Mouse (Mus musculus) left cerebral cortex, adult 2 months (tissue): ENCODE data around the gene Dysf. TPM values are rescaled to one million over a fixed set of nuclear protein-coding genes. Genes with fewer than 3 reads are reported as not detected.
A peak's percentile ranks its signal among the peaks of the same experiment; 100 is the strongest.

Experiments
- DNase-seq, 2 experiments: peaks; one replicate each; pipeline ENCODE4 v3.0.0; 2021 to 2022; ENCODE audit warnings: low spot score in 2 of 2, mixed read lengths in 1 of 2; ENCODE audit errors: extremely low spot score in 1 of 2
- H3K27ac ChIP-seq: fragments of 200-600 bp; 2 replicates; pipeline ENCODE4 v1.8.1; 2022
- H3K4me3 ChIP-seq: fragments of 200-600 bp; 2 replicates; pipeline ENCODE4 v1.8.1; 2022
- CTCF ChIP-seq: fragments of 200-600 bp; IDR thresholded peaks from 2 replicates; pipeline ENCODE4 v1.8.1; 2022; ENCODE audit warnings: antibody characterized with exemption, mild to moderate bottlenecking, moderate library complexity
- intact Hi-C: fragments of 180-260 bp; cut with DNase I; formaldehyde crosslinking; loops from one replicate; pipeline ENCODE4 v1.15.1; 2025
- total RNA-seq, 2 experiments: library from RNA; stranded (reverse); gene quantifications; 2 replicates each; pipeline ENCODE4 v1.2.3; 2021

Gene Dysf
- total RNA-seq, 2 experiments from 2014 or later: 3.5 to 5.8 TPM

DNA sequence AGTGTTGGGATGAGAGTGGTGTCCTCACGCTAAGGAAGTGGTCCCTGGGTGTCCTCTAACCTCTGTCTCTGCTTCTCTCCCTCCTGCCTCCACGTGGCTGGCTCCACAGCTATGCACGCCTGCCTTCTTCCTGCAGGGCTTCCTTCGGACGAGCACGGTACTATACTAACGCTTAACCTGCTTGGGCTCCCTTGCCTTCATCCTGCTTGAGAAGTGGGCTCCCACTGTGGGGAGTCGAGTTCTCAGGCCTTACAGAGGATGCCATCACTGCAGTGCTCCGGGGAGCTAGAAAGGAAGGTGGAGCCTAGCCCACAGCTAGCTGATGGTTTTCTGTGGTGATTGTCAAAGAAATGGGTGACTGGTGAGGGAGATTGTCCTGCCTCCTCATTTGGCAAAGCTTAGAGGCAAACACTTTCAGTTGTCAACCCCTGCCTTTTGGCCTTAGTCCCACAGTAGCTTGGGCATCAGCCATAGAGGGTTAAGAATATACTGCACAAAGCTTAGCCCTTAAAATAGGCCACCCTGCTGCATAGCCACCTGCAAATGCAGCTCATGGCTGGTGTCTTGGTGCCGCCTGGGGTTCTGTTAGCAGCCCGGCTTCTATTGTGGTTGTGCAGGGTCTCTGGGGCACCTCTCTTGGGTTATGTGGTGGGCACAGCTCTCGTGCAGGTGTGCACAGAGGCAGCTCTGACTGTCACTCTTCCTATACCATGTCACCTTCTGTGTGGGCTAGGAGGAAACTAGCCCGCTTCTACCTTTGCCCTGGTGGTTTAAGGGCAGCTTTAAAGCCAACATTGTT lies 139.0 kb downstream of the Dysf start:
- intact Hi-C loops: no loop called here
- no peak overlapping the region for H3K27ac ChIP-seq
- H3K4me3 ChIP-seq: no peak overlapping the region
- TF ChIP-seq CTCF: no peak
- DNase-seq: no peak

GRCm38 (mm10) chr6:84148470-84148869 lies 140.1 kb downstream of the Dysf start:
- DNase-seq: no peak
- intact Hi-C loops: no loop called here
- Histone ChIP-seq H3K27ac (no peak overlapping the region), H3K4me3 (no peak overlapping the region)
- TF ChIP-seq CTCF: peak; percentile 58

- H3K27ac ChIP-seq: no peak overlapping the region
- no peak for TF ChIP-seq CTCF
- DNase-seq: no peak
- intact Hi-C loops: no loop called here
- H3K4me3 ChIP-seq: no peak overlapping the region
Observed at GRCm38 (mm10) chr6:84154508-84154907, 146.1 kb downstream of the Dysf start.

GRCm38 (mm10) chr6:84155765-84156164 lies 147.4 kb downstream of the Dysf start:
- no peak for TF ChIP-seq CTCF
- intact Hi-C loops: no loop called here
- no peak for DNase-seq
- Histone ChIP-seq H3K4me3 (no peak overlapping the region), H3K27ac (no peak overlapping the region)

GRCm38 (mm10) chr6:84156481-84157025 lies 148.2 kb downstream of the Dysf start:
- intact Hi-C loops: no loop called here
- DNase-seq: no peak
- TF ChIP-seq CTCF: no peak
- H3K4me3 ChIP-seq: no peak overlapping the region
- no peak overlapping the region for H3K27ac ChIP-seq

DNA sequence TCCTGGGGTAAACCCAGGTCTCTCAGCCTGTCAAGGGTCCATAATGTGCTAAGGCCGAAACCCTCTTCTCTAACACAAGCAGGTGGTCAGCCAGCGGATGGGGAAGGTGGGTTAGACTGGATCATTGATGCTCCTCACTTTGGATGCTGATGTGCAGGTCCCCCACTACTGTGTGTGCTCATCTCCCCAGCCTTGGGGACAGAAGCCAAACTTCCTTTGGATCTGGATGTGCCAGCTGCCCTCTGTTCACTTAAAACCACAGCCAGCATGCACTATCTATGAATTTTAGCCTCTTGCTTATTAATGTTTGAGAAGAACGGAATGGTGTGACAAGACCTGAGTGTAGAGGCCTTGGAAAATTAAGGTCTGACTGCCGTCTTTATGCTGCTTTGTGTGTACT lies 150.7 kb downstream of the Dysf start:
- Histone ChIP-seq H3K4me3 (no peak overlapping the region), H3K27ac (no peak overlapping the region)
- intact Hi-C loops: no loop called here
- DNase-seq: no peak
- no peak for TF ChIP-seq CTCF

- no peak for TF ChIP-seq CTCF
- intact Hi-C loops: no loop called here
- Histone ChIP-seq H3K4me3 (no peak overlapping the region), H3K27ac (no peak overlapping the region)
- no peak for DNase-seq
Observed at GRCm38 (mm10) chr6:84167612-84168011, 159.2 kb downstream of the Dysf start.

- TF ChIP-seq CTCF: no peak
- Histone ChIP-seq H3K4me3 (no peak overlapping the region), H3K27ac (no peak overlapping the region)
- intact Hi-C loops: no loop called here
- DNase-seq: no peak
Observed at GRCm38 (mm10) chr6:84168571-84168970, 160.2 kb downstream of the Dysf start.

GRCm38 (mm10) chr6:84173626-84174025 lies 165.2 kb downstream of the Dysf start:
- no peak overlapping the region for H3K4me3 ChIP-seq
- H3K27ac ChIP-seq: no peak overlapping the region
- DNase-seq: no peak
- intact Hi-C loops: no loop called here
- TF ChIP-seq CTCF: no peak

DNA sequence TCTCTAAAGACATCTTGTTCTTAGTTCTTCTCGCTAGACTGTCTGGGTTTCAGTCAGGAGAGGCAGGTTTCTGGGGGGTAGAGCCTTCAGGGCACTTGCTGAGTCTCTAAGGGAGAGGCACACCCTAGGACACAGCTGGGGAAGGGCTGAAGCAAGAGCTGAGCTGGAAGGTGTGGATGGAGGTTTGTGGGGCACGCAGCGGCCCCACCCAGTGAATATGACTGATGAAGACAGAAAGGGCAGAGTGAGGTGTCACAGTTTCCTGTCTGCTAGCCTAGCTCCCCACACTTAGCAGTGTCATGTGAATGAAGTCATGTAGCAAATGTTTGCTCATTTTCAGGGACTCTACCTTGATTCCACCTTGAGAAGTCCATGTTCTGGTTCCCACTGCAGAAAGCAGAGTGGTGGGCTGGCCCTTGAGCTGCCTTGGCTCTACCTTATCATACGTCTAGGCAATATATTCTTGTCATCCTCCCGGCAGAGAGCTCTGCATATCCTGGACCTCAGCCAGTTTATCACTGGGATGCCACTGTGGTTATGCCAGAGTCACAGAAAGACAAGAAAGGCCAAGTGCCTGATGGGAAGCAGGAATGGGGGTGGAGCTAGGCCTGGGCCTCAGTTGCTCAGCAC lies 170.5 kb downstream of the Dysf start:
- DNase-seq: no peak
- Histone ChIP-seq H3K4me3 (no peak overlapping the region), H3K27ac (no peak overlapping the region)
- intact Hi-C loops: no loop called here
- no peak for TF ChIP-seq CTCF

DNA sequence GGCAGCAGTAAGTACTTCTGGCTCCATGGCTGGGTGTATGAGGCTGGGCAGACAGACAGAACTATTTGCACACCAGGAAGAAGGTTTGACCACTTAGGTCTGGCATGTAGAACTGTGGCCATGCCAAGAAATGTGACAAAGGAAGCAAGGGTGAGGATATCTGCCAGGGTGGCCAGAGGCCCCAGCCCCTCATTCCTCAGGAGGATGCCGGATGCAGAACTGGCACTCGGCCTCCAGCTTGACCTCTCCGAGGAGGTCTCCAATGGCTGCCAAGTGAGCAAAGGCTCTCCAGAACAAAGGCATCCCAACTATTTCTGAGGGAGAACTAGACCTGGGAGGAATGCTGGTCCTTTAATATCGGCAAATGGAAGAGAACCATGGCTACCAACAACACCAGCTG lies 173.1 kb downstream of the Dysf start:
- no peak for DNase-seq
- no peak for TF ChIP-seq CTCF
- H3K27ac ChIP-seq: no peak overlapping the region
- H3K4me3 ChIP-seq: no peak overlapping the region
- intact Hi-C loops: no loop called here

DNA sequence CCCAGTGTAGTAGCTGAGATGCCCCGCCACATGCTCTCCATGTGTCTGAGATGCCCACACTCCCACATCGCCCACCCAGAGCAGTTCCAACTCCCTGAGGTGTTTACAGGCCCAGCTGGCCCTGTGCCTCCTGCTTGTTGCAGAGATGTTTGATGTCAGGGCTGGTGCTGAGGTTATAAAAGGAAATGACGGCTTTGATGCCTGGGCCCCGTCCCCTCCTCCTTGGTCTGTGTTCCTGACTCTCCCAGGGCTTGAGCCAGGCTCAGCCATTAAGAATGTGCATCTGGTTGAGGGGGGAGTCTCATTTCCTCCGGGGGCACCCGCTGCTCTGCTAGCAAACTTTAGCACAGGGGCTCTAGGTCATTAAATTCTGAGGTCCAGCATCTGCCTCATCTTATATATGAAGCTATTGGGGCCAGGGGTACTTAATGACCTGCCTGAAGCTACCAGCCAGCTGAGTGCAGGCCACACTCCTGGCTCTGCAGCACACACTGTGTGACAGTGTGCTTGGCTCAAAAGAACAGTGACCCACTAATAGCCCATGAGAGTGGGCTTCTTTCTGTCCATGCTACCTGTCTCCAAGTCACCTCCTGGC lies 183.4 kb downstream of the Dysf start:
- intact Hi-C loops: no loop called here
- Histone ChIP-seq H3K4me3 (no peak overlapping the region), H3K27ac (no peak overlapping the region)
- no peak for DNase-seq
- TF ChIP-seq CTCF: no peak
